Mouse (Mus musculus) heart, adult 2 months (tissue): ENCODE measurements around the gene Snx19.

Source experiments
- CTCF ChIP-seq: fragments of 200-600 bp; IDR thresholded peaks from 2 replicates; pipeline ENCODE4 v1.8.1; 2022; ENCODE audit warnings: antibody characterized with exemption, mild to moderate bottlenecking, moderate library complexity
- POLR2A ChIP-seq: fragments of 200-500 bp; IDR thresholded peaks from 2 replicates; pipeline ENCODE4 v1.6.1; 2011; ENCODE audit warnings: mild to moderate bottlenecking, low read depth, low read length, control low read depth; ENCODE audit not compliant: insufficient read depth

- TF ChIP-seq CTCF (no peak), POLR2A (no peak)
These were observed 5.0 kb downstream of the Snx19 start for GRCm38 (mm10) chr9:30431909-30432308.
